Mouse (Mus musculus): ENCODE data around the gene Trip6.

DNA sequence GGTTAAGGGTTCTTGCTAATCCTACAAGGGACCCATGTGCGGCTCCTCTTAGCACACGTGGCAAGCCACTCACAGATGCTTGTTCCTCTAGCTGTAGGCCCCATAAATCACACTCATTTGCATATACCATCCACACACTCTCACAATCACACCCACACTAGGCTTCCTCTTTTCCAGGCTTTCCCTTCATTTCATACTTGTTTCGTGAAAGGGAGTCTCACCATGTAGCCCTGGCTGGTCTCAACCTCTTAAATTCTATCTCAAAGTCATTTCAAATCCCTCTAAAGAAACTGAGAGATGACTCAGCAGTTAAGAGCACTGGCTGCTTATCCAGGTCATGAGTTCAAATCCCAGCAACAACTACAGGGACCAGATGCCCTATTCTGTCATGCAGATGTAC lies 8.4 kb downstream of the Trip6 start:
- TF ChIP-seq TAL1 (IDR thresholded peaks at IDR 0.05; ENCODE audit: low read length) (no peak), GATA1 (IDR thresholded peaks at IDR 0.05; ENCODE audit: low read length) (no peak)
